Mouse (Mus musculus): ENCODE results near the gene Olfr782.
"Not testable (repeated sequence)": the region's sequence is repeated elsewhere in the genome, so short reads cannot be mapped to it uniquely, and the experiment has no call there.

Gene Olfr782

DNA sequence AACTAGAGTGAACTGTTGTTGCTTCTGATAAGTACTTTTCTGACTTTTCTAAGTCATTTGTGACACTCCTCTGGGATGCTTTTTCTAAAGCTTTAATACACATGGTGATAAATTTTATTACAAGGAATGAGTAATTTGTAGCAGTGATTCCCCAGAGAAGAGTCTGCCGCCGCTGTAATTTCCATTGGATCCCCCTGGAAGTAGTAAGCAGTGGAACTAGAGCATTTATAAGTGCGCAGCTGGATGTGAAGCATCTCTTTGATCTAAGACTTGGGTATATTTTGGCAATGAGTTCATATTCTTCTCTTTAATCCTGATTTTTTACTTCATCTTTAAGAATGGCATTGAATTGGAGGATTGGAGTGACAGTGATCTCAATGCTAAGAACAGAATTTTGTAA is at the start of gene Olfr782:
Olfr782 (plus strand) TSS at position 301 of the 400 bp plus-strand sequence.
- DNase-seq (ENCODE audit: low spot score), result no peak

DNA sequence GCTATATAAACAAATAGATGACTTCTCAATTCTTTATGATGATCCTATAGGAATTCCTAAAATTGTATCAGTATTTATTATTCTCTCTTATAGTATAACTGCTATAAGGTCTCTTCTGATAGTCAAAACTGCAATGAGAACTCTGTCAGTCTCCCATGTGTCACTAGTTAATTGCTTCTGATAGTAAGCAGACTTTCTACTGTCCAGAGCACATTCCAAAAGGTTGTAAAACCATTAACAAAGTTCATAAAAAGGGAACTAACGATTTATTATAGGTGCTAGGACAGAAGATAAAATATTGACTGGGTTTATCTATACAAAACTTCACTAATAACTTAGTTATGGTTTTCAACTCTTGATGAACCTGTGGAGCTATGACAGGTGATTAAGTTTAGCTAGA is 35.7 kb upstream of the Olfr782 start:
- DNase-seq (ENCODE audit: low spot score), result not testable (repeated sequence)

DNA sequence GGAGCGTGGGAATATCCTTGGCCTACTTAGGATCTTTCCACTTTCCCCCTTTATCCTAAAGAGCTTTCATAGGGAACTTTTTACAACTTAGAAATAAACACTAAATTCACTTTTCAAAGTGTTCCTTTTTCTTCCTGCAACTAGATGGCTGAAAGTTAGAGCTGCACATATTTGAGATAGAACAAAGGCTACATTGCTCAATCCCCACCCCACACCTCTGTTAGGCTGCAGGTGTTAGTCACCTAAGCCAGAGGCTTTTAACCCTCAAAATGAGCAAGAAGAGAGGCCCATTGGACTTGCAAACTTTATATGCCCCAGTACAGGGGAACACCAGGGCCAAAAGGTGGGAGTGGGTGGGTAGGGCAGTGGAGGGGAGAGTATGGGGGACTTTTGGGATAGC is 35.1 kb upstream of the Olfr782 start:
- DNase-seq (ENCODE audit: low spot score), result not testable (repeated sequence)

DNA sequence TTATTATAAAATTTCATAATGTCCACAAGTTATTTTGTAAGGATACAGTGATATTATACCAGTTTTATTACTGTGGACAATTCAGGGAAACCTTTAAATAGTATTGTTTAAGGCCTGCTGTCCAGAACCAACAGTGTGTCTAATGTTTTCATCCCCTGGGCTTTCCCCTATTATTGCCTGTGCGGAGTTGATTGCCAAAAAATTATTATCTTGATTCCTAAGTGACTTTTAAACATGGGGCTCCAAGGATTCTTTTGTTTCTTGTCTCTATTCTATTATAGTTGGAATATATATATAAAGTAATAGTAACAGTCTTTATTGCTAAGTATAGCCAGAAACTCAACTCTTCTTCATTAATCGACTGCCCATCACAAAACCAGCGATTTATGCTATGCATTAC is 30.8 kb upstream of the Olfr782 start, which contains the start of gene Olfr780:
Olfr780 (plus strand) TSS at position 301 of the 400 bp plus-strand sequence.
- no peak for DNase-seq (ENCODE audit: low spot score)

DNA sequence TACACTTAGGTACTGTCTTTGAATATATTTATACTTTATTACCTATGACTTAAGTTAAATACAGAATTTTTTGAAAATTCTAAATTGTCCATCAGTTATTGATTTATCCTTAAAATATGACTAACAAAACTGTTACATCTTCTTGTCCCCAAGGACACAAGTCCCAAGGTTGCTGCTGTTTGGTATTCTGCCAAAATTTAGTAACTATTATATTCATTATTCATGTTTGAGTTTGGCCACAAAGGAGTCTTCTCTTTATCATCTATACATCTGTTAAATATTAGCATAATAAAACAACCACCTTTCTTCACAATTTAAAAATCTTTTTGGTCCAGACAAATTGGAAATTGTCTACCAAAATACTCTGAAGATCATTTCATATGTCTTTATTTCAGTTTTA is 20.1 kb upstream of the Olfr782 start, which contains the start of gene Olfr781:
Olfr781 (plus strand) TSS at position 301 of the 400 bp plus-strand sequence.
- no peak for DNase-seq (ENCODE audit: low spot score)

DNA sequence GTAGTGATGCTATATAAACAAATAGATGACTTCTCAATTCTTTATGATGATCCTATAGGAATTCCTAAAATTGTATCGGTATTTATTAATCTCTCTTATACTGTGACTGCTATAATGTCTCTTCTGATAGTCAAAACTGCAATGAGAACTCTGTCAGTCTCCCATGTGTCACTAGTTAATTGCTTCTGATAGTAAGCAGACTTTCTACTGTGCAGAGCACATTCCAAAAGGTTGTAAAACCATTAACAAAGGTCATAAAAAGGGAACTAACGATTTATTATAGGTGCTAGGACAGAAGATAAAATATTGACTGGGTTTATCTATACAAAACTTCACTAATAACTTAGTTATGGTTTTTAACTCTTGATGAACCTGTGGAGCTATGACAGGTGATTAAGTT is 3.8 kb downstream of the Olfr782 start:
- DNase-seq (ENCODE audit: low spot score), result not testable (repeated sequence)

DNA sequence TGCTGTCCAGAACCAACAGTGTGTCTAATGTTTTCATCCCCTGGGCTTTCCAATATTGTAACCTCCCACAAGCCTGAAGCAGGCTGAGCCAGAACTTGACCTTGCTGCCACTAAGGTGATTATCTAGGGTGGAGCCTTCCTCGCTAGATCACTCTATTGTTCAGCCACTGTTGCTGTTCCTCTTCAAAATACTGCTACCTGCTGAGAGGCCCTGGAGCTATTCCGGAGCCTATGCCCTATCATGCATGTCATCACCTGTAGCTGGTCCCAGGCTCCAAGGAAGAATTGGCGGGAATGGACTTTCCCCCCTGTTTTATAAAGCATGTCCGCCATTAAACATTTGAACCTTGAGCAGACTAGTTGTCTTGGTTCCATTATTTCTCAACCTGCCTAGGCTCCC is 7.8 kb downstream of the Olfr782 start:
- DNase-seq (ENCODE audit: low spot score), result not testable (repeated sequence)

DNA sequence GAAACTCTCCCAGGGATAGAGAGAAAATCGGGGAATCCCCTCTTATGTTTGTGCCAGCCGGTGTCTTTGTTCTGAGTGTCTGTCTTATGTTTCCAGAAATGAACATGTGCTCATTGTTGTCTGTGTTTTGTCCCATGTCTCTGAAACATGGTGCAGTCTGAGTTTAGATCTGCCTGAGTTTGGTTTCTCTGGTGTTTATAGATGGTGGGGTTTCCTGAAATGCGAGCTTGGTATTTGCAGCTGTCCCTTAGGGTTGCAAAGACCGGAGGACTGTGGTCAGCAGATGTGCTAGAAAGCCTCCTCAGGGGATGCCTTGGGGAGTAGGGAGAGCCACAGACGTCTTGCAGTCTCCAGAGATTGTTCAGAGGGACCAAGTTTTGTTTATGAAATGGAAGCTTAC is 8.7 kb downstream of the Olfr782 start:
- DNase-seq (ENCODE audit: low spot score), result no peak

DNA sequence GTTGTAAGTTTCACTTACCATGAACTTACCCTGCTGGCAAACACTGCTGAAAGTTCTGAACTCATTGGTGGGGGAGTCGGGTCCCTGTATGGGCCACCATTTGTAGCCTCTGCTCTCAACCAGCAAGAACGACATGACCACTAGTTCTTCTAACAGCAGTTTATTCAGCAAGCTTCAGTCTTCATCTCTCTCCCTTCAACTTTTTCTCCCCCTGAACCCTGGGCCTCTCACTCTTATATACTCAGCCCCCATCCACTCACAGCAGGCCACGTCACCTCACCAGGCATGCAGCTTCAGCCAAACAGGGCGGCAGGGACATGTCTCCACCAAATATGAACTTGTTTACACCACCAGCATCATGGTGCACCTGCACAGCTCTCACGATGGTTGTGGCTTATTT is 25.4 kb downstream of the Olfr782 start:
- DNase-seq (ENCODE audit: low spot score), result not testable (repeated sequence)

DNA sequence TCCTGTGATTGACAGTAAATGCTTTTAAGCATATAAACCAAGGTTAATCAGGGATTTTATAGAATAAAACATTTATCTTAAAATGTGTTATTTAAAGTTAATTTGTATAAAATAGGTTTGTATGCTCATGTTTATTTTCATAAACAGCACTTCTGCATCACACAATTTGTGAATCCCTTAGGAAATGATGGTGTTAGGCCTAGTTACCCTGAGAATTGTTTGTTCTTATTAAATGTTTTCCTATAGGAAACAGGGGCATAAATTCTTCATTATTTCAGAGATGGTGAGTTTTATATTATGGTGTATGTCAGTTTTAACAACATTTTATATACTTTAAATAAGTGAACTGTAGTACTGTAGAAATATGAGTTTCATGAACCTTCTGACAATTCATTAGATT is 35.1 kb downstream of the Olfr782 start, which contains the start of gene Olfr784:
Olfr784 (plus strand) TSS at position 301 of the 400 bp plus-strand sequence.
- DNase-seq (ENCODE audit: low spot score), result no peak

DNA sequence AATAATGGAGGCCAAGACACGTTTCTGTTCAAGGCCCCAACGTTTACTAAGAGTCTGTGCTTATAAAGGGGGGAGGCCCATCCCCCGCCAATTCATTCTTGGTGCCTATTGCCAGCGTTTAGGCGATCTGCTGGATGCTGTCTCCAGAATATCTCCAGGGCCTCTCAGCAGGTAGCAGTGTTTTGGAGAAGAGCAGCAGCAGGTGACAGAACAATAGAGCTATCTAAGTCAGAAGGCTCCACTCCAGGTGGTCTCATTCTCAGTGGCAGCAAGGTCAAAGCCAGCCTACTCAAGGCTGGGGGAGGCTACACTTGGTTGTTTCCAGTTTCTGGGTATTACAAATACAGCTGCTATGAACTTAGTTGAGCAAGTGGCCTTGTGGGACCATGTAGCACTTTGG is 52.2 kb downstream of the Olfr782 start:
- DNase-seq (ENCODE audit: low spot score), result no peak

All from embryo, embryonic 10 days (tissue).